Mouse (Mus musculus) neural tube, embryonic 14.5 days (tissue): ENCODE results near the gene Grid2. TPM values are rescaled to one million over a fixed set of nuclear protein-coding genes. Genes with fewer than 3 reads are reported as not detected.

ENCODE experiments used
- ATAC-seq: fragments of 200-750 bp; cut with Nextera tagmentation; 2 replicates; pipeline ENCODE4 v1.8.0; 2017; ENCODE audit warnings: low read depth, mild to moderate bottlenecking, moderate TSS enrichment, moderate library complexity
- H3K27ac ChIP-seq: fragments of 300-500 bp; sonication (generic); 2 replicates; pipeline ENCODE4 v1.5.1; 2014; ENCODE audit warnings: low read depth, mild to moderate bottlenecking, control low read depth, low read length, moderate library complexity, mixed read lengths
- H3K27me3 ChIP-seq: fragments of 300-500 bp; sonication (generic); 2 replicates; pipeline ENCODE4 v1.6.1; 2014; ENCODE audit warnings: low read length; ENCODE audit not compliant: control insufficient read depth, insufficient read depth
- H3K36me3 ChIP-seq: fragments of 300-500 bp; sonication (generic); 2 replicates; pipeline ENCODE4 v1.6.1; 2014; ENCODE audit warnings: low read length, mixed read lengths; ENCODE audit not compliant: control insufficient read depth, insufficient read depth
- H3K4me1 ChIP-seq: fragments of 300-500 bp; sonication (generic); 2 replicates; pipeline ENCODE4 v1.6.1; 2014; ENCODE audit warnings: low read length; ENCODE audit not compliant: control insufficient read depth, insufficient read depth
- H3K4me2 ChIP-seq: fragments of 300-500 bp; sonication (generic); 2 replicates; pipeline ENCODE4 v1.6.1; 2014; ENCODE audit warnings: mild to moderate bottlenecking, low read depth, low read length, control low read depth
- H3K4me3 ChIP-seq: fragments of 300-500 bp; sonication (generic); 2 replicates; pipeline ENCODE4 v1.5.1; 2014; ENCODE audit warnings: low read depth, low read length, control low read depth, mixed read lengths
- H3K9ac ChIP-seq: fragments of 300-500 bp; sonication (generic); replicated peaks from 2 replicates; pipeline ENCODE4 v1.6.1; 2014; ENCODE audit warnings: low read depth, mild to moderate bottlenecking, control low read depth, low read length, mixed read lengths
- H3K9me3 ChIP-seq: fragments of 300-500 bp; sonication (generic); 2 replicates; pipeline ENCODE4 v1.6.1; 2016; ENCODE audit warnings: low read length; ENCODE audit not compliant: control insufficient read depth
- WGBS: fragments of 180-500 bp; shearing (Covaris S2); extraction: QIAGEN DNeasy Blood & Tissue Kit; methylation state at CpG from one replicate; pipeline ENCODE4 v1.1.7; 2014; 5-methylcytosine and 5-hydroxymethylcytosine counted together
- polyA plus RNA-seq: library from polyadenylated mRNA; unstranded; fragments of >200 nt; fragmentation: Nextera tagmentation; extraction: Ambion mirVana; gene quantifications from 2 replicates; pipeline ENCODE4 v1.2.1, GENCODE M21; 2014

Grid2 gene
- polyA plus RNA-seq, 1 experiment from 2014 or later = 25.1 TPM

- ATAC-seq = no peak
- Histone ChIP-seq H3K9ac (no peak overlapping the region), H3K4me2 (no peak overlapping the region), H3K4me3 (no peak overlapping the region), H3K36me3 (no peaks in the 10 kb centered on the region), H3K27me3 (no peaks in the 10 kb centered on the region), H3K4me1 (no peaks in the 10 kb centered on the region), H3K27ac (no peak overlapping the region), H3K9me3 (no peaks in the 10 kb centered on the region)
- 84% methylated on average over 1 of the region's 1 CpGs for WGBS
These were observed 1038.1 kb downstream of the Grid2 start for GRCm38 (mm10) chr6:64293761-64294160.

GRCm38 (mm10) chr6:64297633-64298032 lies 1042.0 kb downstream of the Grid2 start:
- WGBS = 68% methylated on average over 1 of the region's 1 CpGs
- Histone ChIP-seq H3K4me1 (no peaks in the 10 kb centered on the region), H3K36me3 (no peaks in the 10 kb centered on the region), H3K9ac (no peak overlapping the region), H3K4me2 (no peak overlapping the region), H3K27me3 (no peaks in the 10 kb centered on the region), H3K4me3 (no peak overlapping the region), H3K27ac (no peak overlapping the region), H3K9me3 (no peaks in the 10 kb centered on the region)
- ATAC-seq = no peak

DNA sequence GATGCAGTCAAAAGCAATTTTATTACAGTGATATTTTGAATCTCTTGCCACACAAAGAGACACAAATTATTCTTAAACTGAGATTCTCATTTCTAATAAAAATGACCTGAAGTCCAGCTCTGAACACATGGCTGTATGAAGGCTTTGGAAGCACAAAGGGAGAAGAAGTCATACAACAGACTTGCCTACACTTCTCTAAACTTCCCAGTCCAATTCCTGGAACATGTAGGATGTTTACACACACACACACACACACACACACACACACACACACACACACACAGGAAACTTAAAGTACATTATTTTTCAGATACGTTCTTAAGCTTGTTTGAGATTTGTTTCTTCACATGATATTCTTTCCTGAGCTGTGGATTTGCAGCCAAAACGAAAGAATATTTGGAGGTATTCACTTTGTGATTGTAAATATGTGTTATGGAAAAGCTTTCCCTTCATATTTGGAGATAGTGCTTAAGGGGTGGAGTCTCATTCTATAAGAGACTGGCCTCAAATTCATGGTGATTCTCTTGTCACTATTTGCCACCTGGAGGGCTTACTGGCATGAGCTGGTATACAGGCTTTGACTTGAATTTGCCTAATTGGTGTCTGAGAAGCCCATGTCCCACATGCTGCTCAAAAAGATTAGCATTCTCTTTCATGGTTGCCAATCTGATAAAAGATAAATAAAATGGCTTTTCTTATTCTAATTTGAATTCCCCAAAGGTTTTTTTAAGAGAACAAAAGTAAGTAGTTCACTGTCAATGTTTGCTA lies 1049.2 kb downstream of the Grid2 start:
- Histone ChIP-seq H3K36me3 (no peaks in the 10 kb centered on the region), H3K4me1 (no peaks in the 10 kb centered on the region), H3K27ac (no peak overlapping the region), H3K27me3 (no peaks in the 10 kb centered on the region), H3K9ac (no peak overlapping the region), H3K9me3 (no peaks in the 10 kb centered on the region), H3K4me3 (no peak overlapping the region), H3K4me2 (no peak overlapping the region)
- 81% methylated on average over 2 of the region's 2 CpGs for WGBS
- no peak for ATAC-seq

DNA sequence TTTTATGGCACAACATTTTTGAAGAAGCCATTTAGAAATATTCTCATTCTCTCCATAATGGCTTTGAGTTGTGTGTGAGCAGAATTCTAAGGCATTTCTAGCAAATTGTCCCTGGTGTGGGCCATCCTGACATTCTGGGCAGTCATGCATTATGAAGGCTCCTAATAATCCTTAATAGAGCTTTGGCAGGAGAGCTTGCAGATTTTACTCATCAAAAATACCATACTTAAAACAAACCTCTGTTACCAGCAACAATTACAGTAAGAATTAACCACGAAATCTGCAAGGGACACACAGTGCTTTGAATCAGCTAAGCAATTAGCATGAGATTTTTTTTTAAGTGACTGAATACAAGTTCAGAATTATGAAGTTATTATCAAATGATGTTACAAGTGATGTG lies 1053.0 kb downstream of the Grid2 start:
- H3K9me3 ChIP-seq = no peaks in the 10 kb centered on the region
- no peak overlapping the region for H3K9ac ChIP-seq
- H3K4me1 ChIP-seq = no peaks in the 10 kb centered on the region
- no peak overlapping the region for H3K27ac ChIP-seq
- no peak for ATAC-seq
- 77% methylated on average over 1 of the region's 1 CpGs for WGBS
- no peak overlapping the region for H3K4me3 ChIP-seq
- H3K27me3 ChIP-seq = no peaks in the 10 kb centered on the region
- H3K36me3 ChIP-seq = no peaks in the 10 kb centered on the region
- no peak overlapping the region for H3K4me2 ChIP-seq

DNA sequence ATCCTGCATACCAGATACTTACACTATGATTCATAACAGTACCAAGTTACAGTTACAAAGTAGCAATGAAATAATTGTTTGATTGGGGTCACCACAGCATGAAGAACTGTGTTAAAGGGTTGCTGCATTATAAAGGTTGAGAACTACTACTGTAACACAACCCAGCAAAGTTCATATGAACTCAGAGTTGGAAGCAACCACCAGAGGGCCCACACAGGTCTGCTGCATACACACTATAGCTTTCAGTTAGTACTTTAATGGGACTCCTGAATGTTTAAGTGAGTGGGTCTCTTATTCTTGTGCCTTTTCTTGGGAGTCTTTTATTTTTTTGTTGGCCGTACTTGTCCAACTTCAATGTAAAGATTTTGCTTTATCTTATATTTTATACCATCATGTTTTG lies 1057.5 kb downstream of the Grid2 start:
- WGBS = 91% methylated on average over 1 of the region's 1 CpGs
- no peak overlapping the region for H3K27ac ChIP-seq

DNA sequence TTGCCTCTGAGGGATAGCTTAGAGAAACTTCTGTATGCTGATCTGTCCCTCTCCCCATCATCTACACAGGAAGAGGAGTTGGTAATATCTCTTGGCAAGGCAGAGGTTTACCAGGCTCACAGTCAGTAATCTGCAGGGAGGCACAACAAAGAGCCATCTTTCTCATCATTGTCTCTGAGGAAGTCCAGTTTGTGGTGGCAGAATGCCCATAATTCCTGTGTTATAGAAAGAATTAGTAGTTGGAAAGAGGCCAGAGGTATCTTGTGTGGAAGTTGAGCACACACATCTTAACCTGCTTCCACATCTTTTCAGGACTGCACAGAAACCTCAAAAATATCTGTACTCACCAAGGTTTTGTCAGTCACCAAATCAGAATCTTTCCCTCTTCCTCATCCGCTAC lies 1071.3 kb downstream of the Grid2 start:
- Histone ChIP-seq H3K4me1 (no peaks in the 10 kb centered on the region), H3K9ac (no peak overlapping the region), H3K27ac (no peak overlapping the region), H3K27me3 (no peaks in the 10 kb centered on the region), H3K4me2 (no peak overlapping the region), H3K4me3 (no peak overlapping the region), H3K36me3 (no peaks in the 10 kb centered on the region), H3K9me3 (no peaks in the 10 kb centered on the region)
- WGBS = 97% methylated on average over 1 of the region's 1 CpGs
- ATAC-seq = no peak

More for the DNA sequence above, 1057.5 kb downstream of the Grid2 start:
- no peak overlapping the region for H3K4me2 ChIP-seq
- no peaks in the 10 kb centered on the region for H3K9me3 ChIP-seq
- ATAC-seq = no peak
- H3K4me1 ChIP-seq = no peaks in the 10 kb centered on the region
- H3K4me3 ChIP-seq = no peak overlapping the region
- H3K9ac ChIP-seq = no peak overlapping the region
- H3K36me3 ChIP-seq = no peaks in the 10 kb centered on the region
- no peaks in the 10 kb centered on the region for H3K27me3 ChIP-seq

DNA sequence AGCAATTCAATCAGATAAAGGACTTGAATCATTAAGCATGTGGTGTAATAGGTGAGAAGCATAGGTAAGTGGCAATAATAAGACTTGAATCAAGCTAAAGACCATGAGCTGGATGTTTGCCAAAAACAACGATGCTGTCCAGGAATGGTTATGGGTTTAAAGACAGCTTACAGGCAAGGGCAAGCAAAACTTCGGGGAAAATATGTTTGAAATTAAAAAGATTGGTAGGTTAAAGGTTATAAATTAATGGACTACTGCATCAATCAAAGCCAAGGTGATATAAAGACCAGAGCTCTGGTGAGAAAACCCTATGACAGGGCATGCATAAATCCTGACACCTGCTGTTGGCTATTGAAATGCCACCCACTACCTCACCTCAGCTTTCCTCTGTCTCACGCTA lies 1072.2 kb downstream of the Grid2 start:
- Histone ChIP-seq H3K36me3 (no peaks in the 10 kb centered on the region), H3K9ac (no peak overlapping the region), H3K27ac (no peak overlapping the region), H3K4me3 (no peak overlapping the region), H3K9me3 (no peaks in the 10 kb centered on the region), H3K4me1 (no peaks in the 10 kb centered on the region), H3K27me3 (no peaks in the 10 kb centered on the region), H3K4me2 (no peak overlapping the region)
- ATAC-seq = no peak
- 58% methylated on average over 3 of the region's 3 CpGs for WGBS

DNA sequence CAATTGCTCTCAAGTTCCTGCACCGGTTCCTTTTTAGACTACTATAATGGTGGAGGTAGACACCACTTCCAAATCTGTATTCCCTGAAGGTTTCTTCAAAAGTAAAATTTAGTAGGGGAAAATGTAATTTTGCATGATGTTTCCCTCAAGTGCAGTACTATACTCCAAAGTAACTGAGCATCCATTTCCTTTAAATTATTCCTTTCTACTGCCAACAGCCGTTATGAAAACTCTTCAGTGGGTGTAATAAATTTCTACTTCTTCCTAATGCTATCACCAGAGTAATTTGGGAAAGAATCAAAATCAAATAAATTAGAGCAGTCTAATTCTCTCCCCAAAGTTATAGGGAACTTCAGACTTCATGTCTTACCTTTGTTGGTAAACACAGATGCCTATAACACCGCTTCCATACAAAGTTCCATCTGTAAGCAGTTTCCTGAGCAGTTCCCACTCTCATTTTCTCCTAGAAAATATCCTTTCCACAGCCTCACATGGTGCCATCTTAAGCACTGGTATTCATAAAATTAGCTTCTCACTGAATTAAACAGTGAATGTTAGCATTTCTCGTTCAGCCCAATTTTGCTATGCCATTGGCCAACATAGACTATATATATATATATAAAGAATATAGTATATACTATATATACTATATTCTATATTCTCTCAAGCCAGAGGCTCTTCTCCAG lies 1142.9 kb downstream of the Grid2 start:
- H3K36me3 ChIP-seq = no peaks in the 10 kb centered on the region
- no peak overlapping the region for H3K9ac ChIP-seq
- H3K27me3 ChIP-seq = no peaks in the 10 kb centered on the region
- 87% methylated on average over 4 of the region's 4 CpGs for WGBS
- H3K9me3 ChIP-seq = no peaks in the 10 kb centered on the region
- no peak overlapping the region for H3K4me3 ChIP-seq
- H3K27ac ChIP-seq = no peak overlapping the region
- ATAC-seq = no peak
- no peaks in the 10 kb centered on the region for H3K4me1 ChIP-seq
- no peak overlapping the region for H3K4me2 ChIP-seq

- H3K4me1 ChIP-seq = no peaks in the 10 kb centered on the region
- H3K27me3 ChIP-seq = no peaks in the 10 kb centered on the region
- no peak overlapping the region for H3K4me3 ChIP-seq
- no peak overlapping the region for H3K27ac ChIP-seq
- no peaks in the 10 kb centered on the region for H3K9me3 ChIP-seq
- ATAC-seq = no peak
- no peak overlapping the region for H3K4me2 ChIP-seq
- no peak overlapping the region for H3K9ac ChIP-seq
- H3K36me3 ChIP-seq = no peaks in the 10 kb centered on the region
These were observed 1172.0 kb downstream of the Grid2 start for GRCm38 (mm10) chr6:64427658-64428057.
